Mouse (Mus musculus) liver, postnatal 0 days (tissue): ENCODE measurements around the gene Rtp1.
A peak's percentile ranks its signal among the peaks of the same experiment; 100 is the strongest.

Source experiments
- CTCF ChIP-seq: sonication (generic); IDR thresholded peaks from 2 replicates; pipeline ENCODE4 v1.5.1; 2016; ENCODE audit warnings: antibody characterized with exemption, low read depth
- EP300 ChIP-seq: IDR thresholded peaks from 2 replicates; pipeline ENCODE4 v1.6.1; 2016; ENCODE audit warnings: antibody characterized with exemption, low read depth, mild to moderate bottlenecking

DNA sequence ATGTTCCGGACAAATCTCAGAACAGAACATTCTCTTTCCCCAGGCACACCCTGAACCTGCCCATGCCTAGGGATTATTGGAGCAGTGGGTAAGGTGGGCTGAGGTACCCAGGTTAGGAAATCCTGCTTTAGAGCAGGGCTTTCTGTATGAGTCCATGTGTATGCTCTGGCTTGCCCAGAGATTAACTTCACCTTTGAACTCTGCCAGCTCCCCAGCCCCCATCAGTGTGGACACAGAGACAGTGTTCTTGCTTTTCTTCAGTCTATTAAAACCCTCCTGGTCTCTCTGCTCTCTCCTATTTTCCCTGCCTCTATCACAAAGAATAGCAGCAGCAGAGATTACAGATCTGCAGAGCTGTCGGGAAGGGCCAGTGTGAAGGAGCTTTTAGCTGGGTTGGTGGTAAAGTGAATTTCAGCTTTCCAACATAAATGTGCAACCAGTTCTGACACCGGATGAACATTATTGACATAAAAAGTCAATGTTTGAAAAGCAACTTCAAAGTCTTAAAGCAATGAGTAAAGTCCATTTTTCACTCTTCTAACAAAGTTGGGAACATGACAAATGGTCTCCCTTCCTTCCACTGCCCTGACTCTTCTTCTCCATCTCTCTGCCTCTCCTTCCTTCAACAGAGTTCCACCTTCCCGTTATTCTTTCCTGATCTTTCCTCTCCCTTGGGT lies 34.9 kb downstream of the Rtp1 start:
- no peak for TF ChIP-seq CTCF
- TF ChIP-seq EP300, result peak; percentile 5; the same call in 1 of the 2 replicates
